Mouse (Mus musculus): ENCODE results near the gene Aip. TPM values are rescaled to one million over a fixed set of nuclear protein-coding genes. Genes with fewer than 3 reads are reported as not detected.

Gene Aip
- polyA plus RNA-seq, 1 experiment from 2014 or later, result 104 TPM

DNA sequence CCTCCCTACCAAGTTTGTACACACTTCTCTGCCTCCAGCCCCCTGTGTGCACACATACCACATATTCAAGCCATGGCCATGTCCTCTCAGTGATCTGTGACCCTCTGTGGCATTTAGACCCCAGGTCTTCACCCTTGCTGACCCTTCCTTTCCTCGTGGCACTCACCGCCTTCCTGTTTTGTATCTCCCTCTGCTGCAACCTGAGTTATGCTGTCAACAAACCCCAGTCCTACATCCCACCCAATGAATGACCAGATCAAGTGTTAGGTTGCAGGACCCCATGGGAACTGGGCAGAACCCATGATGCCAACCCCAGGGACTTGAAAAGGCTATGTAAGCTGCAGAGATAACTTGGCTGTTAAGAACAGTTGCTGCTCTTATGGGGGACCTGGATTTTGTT, 23.6 kb downstream of the Aip start:
- H3K4me2 ChIP-seq, result peak overlapping the region; percentile 80
- no peak overlapping the region for H3K27ac ChIP-seq (replicated peaks)
- H3K9me3 ChIP-seq, result no peaks in the 10 kb centered on the region
- H3K36me3 ChIP-seq, result peaks cover 15% of the 10 kb centered on the region; the same call in 1 of the 2 replicates
- H3K4me1 ChIP-seq (replicated peaks), result peaks cover 56% of the 10 kb centered on the region
- no peaks in the 10 kb centered on the region for H3K27me3 ChIP-seq
- peak overlapping the region; percentile 68; the same call in 1 of the 2 replicates for H3K9ac ChIP-seq
- peak overlapping the region; percentile 69 for H3K4me3 ChIP-seq
- WGBS, result 83% methylated on average over 2 of the region's 2 CpGs
- ATAC-seq (ENCODE audit: low FRiP score, low read depth), result no peak

DNA sequence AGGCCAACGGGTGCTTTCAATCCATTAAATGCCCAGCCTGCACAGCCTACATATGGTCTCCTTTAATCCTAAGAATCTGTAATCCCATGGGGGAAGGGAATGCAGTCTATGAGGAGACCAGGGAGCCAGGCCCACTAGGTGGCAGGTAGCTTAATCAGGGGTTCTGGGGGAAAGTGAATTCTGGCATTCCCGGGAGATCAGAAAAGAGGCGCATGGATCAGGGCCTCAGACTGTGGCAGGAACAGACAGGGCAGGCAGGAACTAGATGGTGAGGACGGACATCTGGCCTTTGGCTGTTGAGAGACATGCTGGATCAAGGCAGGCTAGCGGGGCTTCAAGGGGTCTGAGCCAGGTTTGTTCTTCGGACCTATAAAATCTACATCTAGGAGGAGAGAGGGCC, 24.2 kb downstream of the Aip start:
- Histone ChIP-seq H3K27me3 (no peaks in the 10 kb centered on the region), H3K4me3 (peak overlapping the region; percentile 69), H3K9me3 (no peaks in the 10 kb centered on the region), H3K4me1 (replicated peaks) (peaks cover 57% of the 10 kb centered on the region), H3K36me3 (peaks cover 9% of the 10 kb centered on the region; the same call in 1 of the 2 replicates), H3K4me2 (peak overlapping the region; percentile 80), H3K27ac (replicated peaks) (peak overlapping the region; percentile 78), H3K9ac (peak overlapping the region; percentile 68)
- 61% methylated on average over 6 of the region's 6 CpGs for WGBS
- ATAC-seq (ENCODE audit: low FRiP score, low read depth), result no peak

DNA sequence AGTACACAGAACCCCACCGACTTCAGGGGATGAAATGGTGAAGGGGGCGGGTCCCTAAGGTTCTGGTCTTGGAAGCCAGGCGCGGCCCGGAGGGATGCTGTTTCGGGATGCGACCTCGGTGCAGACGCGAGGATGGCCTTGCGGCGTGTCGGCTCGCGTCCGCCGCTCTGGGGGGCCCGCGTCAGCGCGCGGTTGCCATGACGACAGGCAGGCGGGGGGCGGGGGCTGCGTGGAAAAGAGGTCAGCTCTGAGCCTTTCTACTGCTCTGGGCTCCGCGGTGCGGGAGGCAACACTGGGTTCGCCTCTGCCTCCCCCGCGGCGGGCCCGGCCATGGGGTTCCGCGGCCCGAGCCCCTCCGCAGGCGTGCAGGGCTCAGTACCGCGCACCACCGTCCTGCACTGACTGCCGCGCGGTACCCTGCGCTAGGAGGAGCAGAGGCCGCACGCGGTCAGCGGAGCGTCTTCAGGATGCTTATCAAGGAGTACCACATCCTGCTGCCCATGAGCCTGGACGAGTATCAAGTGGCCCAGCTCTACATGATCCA, 24.9 kb downstream of the Aip start:
- H3K4me1 ChIP-seq (replicated peaks), result peaks cover 63% of the 10 kb centered on the region
- WGBS, result under 1% methylated on average over 52 of the region's 52 CpGs
- H3K4me2 ChIP-seq, result peak overlapping the region; percentile 80
- H3K4me3 ChIP-seq, result peak overlapping the region; percentile 69
- H3K9me3 ChIP-seq, result no peaks in the 10 kb centered on the region
- ATAC-seq (ENCODE audit: low FRiP score, low read depth), result peak; percentile 12
- H3K9ac ChIP-seq, result peak overlapping the region; percentile 68
- H3K36me3 ChIP-seq, result peaks cover 6% of the 10 kb centered on the region; the same call in 1 of the 2 replicates
- peak overlapping the region; percentile 78 for H3K27ac ChIP-seq (replicated peaks)
- H3K27me3 ChIP-seq, result no peaks in the 10 kb centered on the region

- ATAC-seq (ENCODE audit: low FRiP score, low read depth), result no peak
- WGBS, result 1% methylated on average over 53 of the region's 53 CpGs
- peak within 1 kb of the TSS; percentile 68 for H3K9ac ChIP-seq
- H3K27me3 ChIP-seq, result no peaks in the 10 kb centered on the region
- no peaks in the 10 kb centered on the region for H3K9me3 ChIP-seq
- peak within 1 kb of the TSS; percentile 69 for H3K4me3 ChIP-seq
- peak within 1 kb of the TSS; percentile 80 for H3K4me2 ChIP-seq
- H3K27ac ChIP-seq (replicated peaks), result peak within 1 kb of the TSS; percentile 78
- H3K36me3 ChIP-seq, result peaks cover 3% of the 10 kb centered on the region; the same call in 1 of the 2 replicates
- peaks cover 65% of the 10 kb centered on the region for H3K4me1 ChIP-seq (replicated peaks)
Measured at GRCm38 (mm10) chr19:4099837-4100717, 25.6 kb downstream of the Aip start, which contains the start of gene Pitpnm1. Pitpnm1 (plus strand) TSS chr19:4099998.

- Histone ChIP-seq H3K4me2 (peak overlapping the region; percentile 80; the same call in 1 of the 2 replicates), H3K9ac (no peak overlapping the region), H3K4me3 (no peak overlapping the region), H3K36me3 (no peaks in the 10 kb centered on the region), H3K27ac (replicated peaks) (no peak overlapping the region), H3K27me3 (no peaks in the 10 kb centered on the region), H3K4me1 (replicated peaks) (peaks cover 65% of the 10 kb centered on the region), H3K9me3 (no peaks in the 10 kb centered on the region)
- ATAC-seq (ENCODE audit: low FRiP score, low read depth), result no peak
- 18% methylated on average over 9 of the region's 9 CpGs for WGBS
Measured at GRCm38 (mm10) chr19:4099056-4099455, 26.6 kb downstream of the Aip start.

GRCm38 (mm10) chr19:4098426-4098825, 27.2 kb downstream of the Aip start:
- Histone ChIP-seq H3K36me3 (no peaks in the 10 kb centered on the region), H3K4me2 (no peak overlapping the region), H3K27me3 (no peaks in the 10 kb centered on the region), H3K4me1 (replicated peaks) (peaks cover 65% of the 10 kb centered on the region), H3K27ac (replicated peaks) (no peak overlapping the region), H3K9me3 (no peaks in the 10 kb centered on the region), H3K9ac (no peak overlapping the region), H3K4me3 (no peak overlapping the region)
- 91% methylated on average over 13 of the region's 13 CpGs for WGBS
- no peak for ATAC-seq (ENCODE audit: low FRiP score, low read depth)

DNA sequence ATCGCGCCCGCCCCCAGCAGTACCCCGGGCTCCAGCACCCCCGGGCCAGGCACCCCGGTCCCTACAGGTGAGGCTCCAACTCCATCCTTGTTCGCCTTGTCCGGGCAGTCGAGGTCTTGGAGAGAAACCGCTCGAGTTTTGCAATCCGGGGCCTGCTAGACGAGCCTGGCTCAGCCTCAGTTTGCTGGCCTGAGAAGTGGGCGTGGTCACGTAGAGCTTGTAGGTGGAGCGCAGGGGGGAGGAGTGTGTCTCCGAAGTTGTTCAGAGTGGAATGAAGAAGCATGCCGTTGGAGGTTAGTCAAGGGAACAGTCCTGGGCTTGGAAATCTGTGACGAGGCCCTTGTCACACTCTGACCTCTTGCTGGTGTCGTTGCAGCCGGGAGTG, 28.2 kb downstream of the Aip start:
- ATAC-seq (ENCODE audit: low FRiP score, low read depth), result no peak
- peak overlapping the region; percentile 58 for H3K9ac ChIP-seq
- H3K4me2 ChIP-seq, result peak overlapping the region; percentile 73
- H3K4me3 ChIP-seq, result peak overlapping the region; percentile 74
- 2% methylated on average over 21 of the region's 21 CpGs for WGBS
- H3K27ac ChIP-seq (replicated peaks), result peak overlapping the region; percentile 71
- H3K27me3 ChIP-seq, result no peaks in the 10 kb centered on the region
- H3K36me3 ChIP-seq, result no peaks in the 10 kb centered on the region
- peaks cover 61% of the 10 kb centered on the region for H3K4me1 ChIP-seq (replicated peaks)
- no peaks in the 10 kb centered on the region for H3K9me3 ChIP-seq

DNA sequence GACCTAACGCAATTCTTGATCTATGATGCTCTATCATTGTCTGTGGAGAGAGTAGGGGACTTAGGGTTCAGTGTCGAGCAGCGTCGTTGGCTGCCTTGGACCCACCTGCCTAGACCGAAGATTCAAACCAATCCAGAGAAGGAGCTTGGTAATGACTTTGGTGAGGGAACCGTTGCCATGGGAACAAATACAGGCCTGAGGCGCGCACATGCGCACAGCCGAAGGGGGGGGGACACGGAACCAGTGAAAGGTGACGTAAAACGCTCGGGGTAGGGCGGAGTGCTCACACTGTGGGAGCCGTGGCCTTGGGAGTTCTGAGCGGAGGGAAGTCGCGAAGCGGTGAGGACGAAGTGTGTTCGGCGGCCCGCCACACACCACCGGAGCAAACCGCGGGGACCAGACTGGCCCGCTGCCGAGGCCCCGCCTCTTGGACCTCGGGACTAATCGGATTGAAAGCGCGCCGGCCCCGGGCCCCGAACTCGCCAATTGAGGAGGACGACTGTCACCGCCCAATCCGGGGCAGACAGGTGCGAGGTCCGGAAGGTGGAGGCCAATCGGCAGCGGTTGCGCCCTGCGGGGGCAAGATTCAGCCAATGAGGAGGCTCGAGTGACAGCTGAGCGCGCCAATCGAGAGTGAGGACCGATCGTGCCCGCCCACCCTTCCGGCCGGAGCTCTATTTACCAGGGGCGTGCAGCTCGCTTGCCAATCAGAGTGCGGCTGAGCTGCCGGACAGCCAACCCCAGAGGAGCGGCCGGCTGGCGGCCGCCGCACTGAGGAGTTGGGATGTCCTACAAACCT, 28.8 kb downstream of the Aip start, which contains the start of gene Cdk2ap2:
Gene Cdk2ap2 (plus strand): TSS at position 541 of the 799 bp plus-strand sequence.
- H3K27me3 ChIP-seq, result no peaks in the 10 kb centered on the region
- peak within 1 kb of the TSS; percentile 95 for H3K27ac ChIP-seq (replicated peaks)
- peak within 1 kb of the TSS; percentile 58 for H3K9ac ChIP-seq
- ATAC-seq (ENCODE audit: low FRiP score, low read depth), result peak; percentile 95
- H3K4me2 ChIP-seq, result peak within 1 kb of the TSS; percentile 73
- peaks cover 55% of the 10 kb centered on the region for H3K4me1 ChIP-seq (replicated peaks)
- under 1% methylated on average over 65 of the region's 65 CpGs for WGBS
- no peaks in the 10 kb centered on the region for H3K9me3 ChIP-seq
- H3K36me3 ChIP-seq, result no peaks in the 10 kb centered on the region
- H3K4me3 ChIP-seq, result peak within 1 kb of the TSS; percentile 74

DNA sequence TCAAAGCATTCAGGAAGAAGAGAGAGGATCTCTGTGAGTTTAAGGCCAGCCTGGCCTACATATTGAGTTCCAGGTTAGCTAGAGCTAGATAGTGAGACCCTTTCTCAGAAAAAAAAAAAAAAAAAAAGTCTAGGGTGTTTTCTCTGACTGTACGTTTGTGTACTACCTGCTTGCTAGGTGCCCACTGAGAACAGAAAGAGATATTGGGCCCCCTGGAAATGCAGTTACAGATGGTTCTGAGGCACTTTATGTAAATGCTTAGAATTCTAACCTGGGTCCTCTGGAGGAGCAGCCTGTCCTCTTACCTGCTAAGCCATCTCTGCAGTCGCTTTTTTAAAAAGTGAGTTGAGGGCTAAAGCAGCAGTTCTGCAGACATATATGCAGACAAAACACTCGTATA, 29.9 kb downstream of the Aip start:
- Histone ChIP-seq H3K9me3 (no peaks in the 10 kb centered on the region), H3K4me2 (peak overlapping the region; percentile 73), H3K9ac (no peak overlapping the region), H3K27me3 (no peaks in the 10 kb centered on the region), H3K4me1 (replicated peaks) (peaks cover 45% of the 10 kb centered on the region), H3K4me3 (peak overlapping the region; percentile 74; the same call in 1 of the 2 replicates), H3K27ac (replicated peaks) (peak overlapping the region; percentile 95; the same call in 1 of the 2 replicates), H3K36me3 (no peaks in the 10 kb centered on the region)
- no peak for ATAC-seq (ENCODE audit: low FRiP score, low read depth)
- WGBS, result 59% methylated on average over 3 of the region's 3 CpGs

DNA sequence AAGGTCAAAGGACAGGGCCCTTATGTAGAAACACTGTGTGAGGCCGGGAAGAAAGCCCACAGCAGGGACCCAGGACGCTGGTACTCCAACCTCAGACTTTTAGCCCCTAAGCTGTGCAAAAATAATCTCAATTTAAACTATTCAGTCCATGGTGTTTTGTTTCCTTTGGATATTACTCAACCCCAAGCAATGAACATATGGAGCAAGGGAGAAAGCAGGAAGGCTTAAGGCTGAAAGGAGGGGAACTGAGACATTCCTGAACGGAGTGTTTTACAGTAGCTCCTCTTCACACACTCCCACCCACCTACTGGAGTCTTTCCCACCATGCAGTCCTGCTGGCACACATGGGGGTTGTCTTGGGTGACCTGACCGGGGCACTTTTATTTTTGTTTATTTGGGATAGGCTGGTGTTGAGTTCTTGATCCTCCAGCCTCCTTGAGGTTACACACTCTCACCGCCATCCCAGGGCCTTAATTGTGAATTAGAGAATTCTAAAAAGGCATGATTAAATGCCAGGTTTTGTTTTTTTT, 30.8 kb downstream of the Aip start:
- Histone ChIP-seq H3K27me3 (no peaks in the 10 kb centered on the region), H3K4me3 (no peak overlapping the region), H3K9me3 (no peaks in the 10 kb centered on the region), H3K27ac (replicated peaks) (no peak overlapping the region), H3K9ac (no peak overlapping the region), H3K4me1 (replicated peaks) (peaks cover 35% of the 10 kb centered on the region), H3K4me2 (no peak overlapping the region), H3K36me3 (no peaks in the 10 kb centered on the region)
- WGBS, result 77% methylated on average over 5 of the region's 5 CpGs
- ATAC-seq (ENCODE audit: low FRiP score, low read depth), result no peak

GRCm38 (mm10) chr19:4094348-4094747, 31.3 kb downstream of the Aip start:
- Histone ChIP-seq H3K27ac (replicated peaks) (no peak overlapping the region), H3K4me2 (no peak overlapping the region), H3K4me1 (replicated peaks) (peaks cover 30% of the 10 kb centered on the region), H3K9ac (no peak overlapping the region), H3K4me3 (no peak overlapping the region), H3K36me3 (no peaks in the 10 kb centered on the region), H3K27me3 (no peaks in the 10 kb centered on the region), H3K9me3 (no peaks in the 10 kb centered on the region)
- WGBS, result 82% methylated on average over 3 of the region's 3 CpGs
- ATAC-seq (ENCODE audit: low FRiP score, low read depth), result no peak

Measured in hindbrain, embryonic 15.5 days (tissue).